Mouse (Mus musculus): Measurements from ENCODE around the gene Dnase2a. TPM values are rescaled to one million over a fixed set of nuclear protein-coding genes. Genes with fewer than 3 reads are reported as not detected.
A peak's percentile ranks its signal among the peaks of the same experiment; 100 is the strongest.

Dnase2a gene
- polyA plus RNA-seq (2012; rRNA removed) (9.6 and 11.0 TPM in 2 replicates), polyA plus RNA-seq (2014; fragmentation: Nextera tagmentation; extraction: Ambion mirVana) (8.4 and 8.5 TPM in 2 replicates)

DNA sequence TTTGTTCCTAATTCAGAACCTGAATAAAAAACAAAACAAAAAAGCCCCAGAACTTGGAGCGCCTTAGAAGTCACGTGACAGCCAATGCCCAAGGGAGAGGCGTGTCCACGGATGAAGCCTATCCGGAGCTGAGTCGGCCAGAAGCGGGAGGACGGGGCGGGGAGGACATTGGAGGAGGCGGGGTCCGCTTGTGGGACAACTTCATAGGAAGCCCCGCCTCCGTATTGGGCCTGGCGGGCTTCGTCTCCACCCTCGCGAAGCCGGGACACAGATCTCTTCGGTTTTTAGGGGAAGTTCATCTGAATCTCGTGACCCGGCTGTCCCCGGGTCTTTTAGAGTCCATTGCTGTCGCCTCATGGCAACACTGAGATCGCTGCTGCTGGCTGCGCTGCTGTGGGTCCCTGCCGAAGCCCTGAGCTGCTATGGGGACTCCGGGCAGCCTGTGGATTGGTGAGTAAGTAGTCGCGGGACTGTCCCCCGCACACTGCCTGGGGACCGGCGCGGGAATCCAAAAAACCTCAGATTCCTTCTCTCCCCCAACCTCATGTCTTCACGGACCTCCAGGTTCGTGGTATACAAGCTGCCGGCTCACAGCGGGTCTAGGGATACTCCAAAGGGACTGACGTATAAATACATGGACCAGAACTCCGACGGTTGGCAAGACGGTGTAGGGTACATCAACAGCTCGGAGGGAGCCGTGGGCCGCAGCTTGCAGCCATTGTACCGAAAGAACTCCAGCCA lies at the start of gene Dnase2a:
Dnase2a (plus strand) TSS at position 140 of the 741 bp plus-strand sequence.
- peaks cover 6% of the 10 kb centered on the region for H3K27me3 ChIP-seq (ENCODE audit: control insufficient read depth, insufficient read depth, low read length)
- TF ChIP-seq EP300 (IDR thresholded peaks at IDR 0.05; ENCODE audit: low read depth) (no peak; the same call in 1 of the 2 replicates), CTCF (IDR thresholded peaks at IDR 0.05; ENCODE audit: low read depth) (no peak)
- peaks cover 23% of the 10 kb centered on the region for H3K36me3 ChIP-seq (replicated peaks; ENCODE audit: control insufficient read depth, insufficient read depth, low read depth)
- H3K27ac ChIP-seq: peak within 1 kb of the TSS; percentile 78
- no peaks in the 10 kb centered on the region for H3K9me3 ChIP-seq (ENCODE audit: control insufficient read depth, low read length)
- peak within 1 kb of the TSS; percentile 81 for H3K4me2 ChIP-seq (ENCODE audit: low read depth)
- peak; percentile 89 for ATAC-seq (ENCODE audit: insufficient read depth)
- H3K9ac ChIP-seq (replicated peaks): peak within 1 kb of the TSS; percentile 84
- peak; percentile 97 for DNase-seq (ENCODE audit: low read depth in 3 of 3, low spot score in 3 of 3)
- WGBS (ENCODE audit: insufficient replicate concordance): 1% methylated on average over 45 of the region's 45 CpGs
- peak within 1 kb of the TSS; percentile 66 to 76 for H3K4me3 ChIP-seq (ENCODE audit: insufficient read depth in 1 of 2, low read depth in 2 of 2, low read length in 2 of 2)
- H3K4me1 ChIP-seq (replicated peaks; ENCODE audit: control insufficient read depth in 2 of 2, insufficient read depth in 2 of 2, low read length in 1 of 2): peaks cover 5 to 20% of the 10 kb centered on the region in 2 experiments

DNA sequence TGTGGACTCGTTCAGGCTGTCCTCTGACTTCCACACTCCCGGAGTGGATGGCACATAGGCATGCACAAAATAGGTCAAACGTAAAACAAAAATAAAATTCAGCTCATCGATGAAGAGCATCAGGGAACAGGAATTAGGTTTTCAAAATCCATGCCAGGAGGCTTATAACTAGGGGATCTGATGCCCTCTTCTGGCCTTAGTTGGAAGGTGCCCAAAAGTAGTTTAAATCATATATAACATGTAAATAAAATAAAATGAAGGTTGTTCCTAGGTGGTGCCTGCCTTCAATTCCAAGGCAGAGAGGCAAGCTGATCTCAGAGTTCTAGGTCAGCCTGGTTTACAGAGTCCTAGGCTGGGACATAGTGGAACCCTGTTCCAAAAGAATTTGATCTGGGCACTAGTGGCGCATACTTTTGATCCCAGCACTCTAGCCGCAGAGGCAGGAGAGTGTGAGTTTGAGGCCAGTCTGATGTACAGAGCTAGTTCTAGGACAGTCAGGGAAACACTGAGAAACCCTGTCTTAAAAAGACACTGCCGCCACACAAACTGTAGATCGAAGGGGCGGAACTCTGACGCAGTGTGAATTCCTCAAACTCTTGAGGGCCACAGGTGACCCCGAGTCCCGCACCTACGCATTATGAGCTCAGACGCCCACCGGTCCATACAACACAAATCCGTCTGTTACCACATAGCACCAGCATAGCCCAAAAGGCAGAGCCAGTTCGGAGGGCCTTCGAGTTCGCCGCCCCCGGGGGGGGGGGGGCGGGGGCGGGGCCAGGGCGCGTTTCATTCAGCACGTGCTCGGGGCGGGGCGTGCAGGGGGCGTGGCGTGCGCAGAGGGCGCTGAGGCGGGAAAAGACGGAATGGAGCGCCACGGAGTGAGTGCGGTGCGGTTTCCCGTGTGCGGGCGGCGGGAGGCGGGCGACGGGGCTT lies 36.7 kb upstream of the Dnase2a start, which contains the start of gene Syce2:
Syce2 (plus strand) TSS at position 736 of the 933 bp plus-strand sequence.
- peak within 1 kb of the TSS; percentile 78 for H3K9ac ChIP-seq (replicated peaks)
- H3K9me3 ChIP-seq (ENCODE audit: control insufficient read depth, low read length): no peaks in the 10 kb centered on the region
- peak; percentile 77 for ATAC-seq (ENCODE audit: insufficient read depth)
- peak within 1 kb of the TSS; percentile 100 for H3K4me2 ChIP-seq (ENCODE audit: low read depth)
- peak within 1 kb of the TSS; percentile 81 for H3K27ac ChIP-seq
- peaks cover 24% of the 10 kb centered on the region for H3K36me3 ChIP-seq (replicated peaks; ENCODE audit: control insufficient read depth, insufficient read depth, low read depth)
- no peaks in the 10 kb centered on the region for H3K27me3 ChIP-seq (ENCODE audit: control insufficient read depth, insufficient read depth, low read length)
- DNase-seq (ENCODE audit: low read depth in 3 of 3, low spot score in 3 of 3): peak; percentile 67 to 68 (median 68)
- peak within 1 kb of the TSS; percentile 55 to 69 for H3K4me3 ChIP-seq (ENCODE audit: insufficient read depth in 1 of 2, low read depth in 2 of 2, low read length in 2 of 2)
- 7% methylated on average over 45 of the region's 46 CpGs for WGBS (ENCODE audit: insufficient replicate concordance)
- no peak for TF ChIP-seq EP300 (IDR thresholded peaks at IDR 0.05; ENCODE audit: low read depth)
- TF ChIP-seq CTCF (IDR thresholded peaks at IDR 0.05; ENCODE audit: low read depth): peak; percentile 73
- peaks cover 17 to 25% of the 10 kb centered on the region in 2 experiments for H3K4me1 ChIP-seq (replicated peaks; ENCODE audit: control insufficient read depth in 2 of 2, insufficient read depth in 2 of 2, low read length in 1 of 2)

DNA sequence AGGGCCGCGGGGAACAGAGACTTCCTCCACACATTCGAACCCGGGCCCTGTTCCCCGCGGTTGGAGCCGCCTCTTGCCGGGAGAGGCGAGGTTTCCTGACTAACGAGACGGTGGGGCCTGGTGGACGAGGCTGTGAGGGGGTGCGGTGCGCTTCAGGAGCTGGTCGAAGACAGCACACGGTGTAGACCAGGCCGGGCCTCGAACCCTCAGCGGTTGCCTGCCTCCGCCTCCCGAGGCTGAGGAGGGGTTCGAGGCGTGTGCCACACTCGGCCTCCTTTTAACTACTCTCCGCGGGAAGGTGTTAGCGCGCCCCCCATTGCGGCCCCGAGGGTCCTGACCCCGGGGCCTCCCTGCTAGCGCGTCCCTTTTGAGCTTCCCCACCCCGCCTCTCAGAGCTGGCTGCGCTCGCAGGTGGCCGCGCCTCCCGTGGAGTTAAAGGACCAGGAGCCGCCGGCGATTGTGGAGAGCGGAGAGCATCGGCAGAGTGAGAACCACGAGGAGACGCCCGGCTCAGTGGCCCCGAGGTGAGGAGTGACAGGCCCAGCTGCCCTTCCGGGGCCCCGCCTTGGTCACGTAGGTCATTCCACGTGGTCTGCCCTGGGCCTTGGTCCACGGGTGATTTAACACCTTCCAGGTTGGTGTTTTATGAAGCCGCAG lies 35.9 kb upstream of the Dnase2a start:
- peaks cover 18% of the 10 kb centered on the region for H3K36me3 ChIP-seq (replicated peaks; ENCODE audit: control insufficient read depth, insufficient read depth, low read depth)
- no peaks in the 10 kb centered on the region for H3K9me3 ChIP-seq (ENCODE audit: control insufficient read depth, low read length)
- H3K27ac ChIP-seq: peak overlapping the region; percentile 81
- peak overlapping the region; percentile 34 to 69 for H3K4me3 ChIP-seq (ENCODE audit: insufficient read depth in 1 of 2, low read depth in 2 of 2, low read length in 2 of 2)
- no peaks in the 10 kb centered on the region for H3K27me3 ChIP-seq (ENCODE audit: control insufficient read depth, insufficient read depth, low read length)
- WGBS (ENCODE audit: insufficient replicate concordance): 3% methylated on average over 52 of the region's 54 CpGs
- DNase-seq (ENCODE audit: low read depth in 3 of 3, low spot score in 3 of 3) (no peak), ATAC-seq (ENCODE audit: insufficient read depth) (peak; percentile 63)
- TF ChIP-seq EP300 (IDR thresholded peaks at IDR 0.05; ENCODE audit: low read depth): no peak
- TF ChIP-seq CTCF (IDR thresholded peaks at IDR 0.05; ENCODE audit: low read depth): no peak
- peak overlapping the region; percentile 100 for H3K4me2 ChIP-seq (ENCODE audit: low read depth)
- H3K4me1 ChIP-seq (replicated peaks; ENCODE audit: control insufficient read depth in 2 of 2, insufficient read depth in 2 of 2, low read length in 1 of 2): peaks cover 19 to 25% of the 10 kb centered on the region in 2 experiments
- peak overlapping the region; percentile 78 for H3K9ac ChIP-seq (replicated peaks)

DNA sequence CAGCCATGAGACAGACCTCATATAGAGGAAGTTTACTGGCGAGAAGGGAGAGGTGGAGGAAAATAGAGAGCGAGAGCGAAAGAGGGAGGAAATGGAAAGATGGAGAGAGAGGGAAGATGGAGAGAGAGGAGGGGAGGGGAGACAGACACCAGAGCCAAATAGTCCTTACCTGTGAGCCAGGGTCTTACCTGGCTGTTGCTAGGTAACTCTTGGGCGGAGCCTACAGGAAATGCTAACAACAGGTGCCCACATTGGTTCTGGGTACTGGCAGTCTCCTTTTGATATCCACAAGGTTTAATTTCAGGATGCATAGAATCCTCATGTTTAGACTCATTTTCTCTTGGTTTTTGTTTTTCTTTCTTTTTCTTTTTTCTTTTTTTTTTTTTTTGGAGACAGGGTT lies 35.3 kb upstream of the Dnase2a start:
- peaks cover 22 to 25% of the 10 kb centered on the region in 2 experiments for H3K4me1 ChIP-seq (replicated peaks; ENCODE audit: control insufficient read depth in 2 of 2, insufficient read depth in 2 of 2, low read length in 1 of 2)
- H3K36me3 ChIP-seq (replicated peaks; ENCODE audit: control insufficient read depth, insufficient read depth, low read depth): peaks cover 13% of the 10 kb centered on the region
- peak overlapping the region; percentile 100 for H3K4me2 ChIP-seq (ENCODE audit: low read depth)
- peak overlapping the region; percentile 34 to 69; a peak in 3 of 4 replicates for H3K4me3 ChIP-seq (ENCODE audit: insufficient read depth in 1 of 2, low read depth in 2 of 2, low read length in 2 of 2)
- no peak overlapping the region for H3K27ac ChIP-seq
- H3K9me3 ChIP-seq (ENCODE audit: control insufficient read depth, low read length): no peaks in the 10 kb centered on the region
- WGBS (ENCODE audit: insufficient replicate concordance): 71% methylated on average over 4 of the region's 4 CpGs
- TF ChIP-seq EP300 (IDR thresholded peaks at IDR 0.05; ENCODE audit: low read depth) (no peak), CTCF (IDR thresholded peaks at IDR 0.05; ENCODE audit: low read depth) (no peak)
- H3K27me3 ChIP-seq (ENCODE audit: control insufficient read depth, insufficient read depth, low read length): no peaks in the 10 kb centered on the region
- peak overlapping the region; percentile 78; the same call in 1 of the 2 replicates for H3K9ac ChIP-seq (replicated peaks)
- ATAC-seq (ENCODE audit: insufficient read depth) (no peak), DNase-seq (ENCODE audit: low read depth in 3 of 3, low spot score in 3 of 3) (no peak)

All from liver, embryonic 14.5 days (tissue).